Mouse (Mus musculus) C2C12 (cell line): ENCODE data around the gene Olr1.

Source experiments
- CTCF ChIP-seq: IDR thresholded peaks from one replicate; pipeline ENCODE4 v1.5.1; 2011; ENCODE audit not compliant: control insufficient read depth, insufficient read depth, insufficient read length
- MAX ChIP-seq: IDR thresholded peaks from one replicate; pipeline ENCODE4 v1.6.1; 2011; ENCODE audit warnings: mild to moderate bottlenecking, control low read depth
- MYOD1 ChIP-seq: IDR thresholded peaks from one replicate; pipeline ENCODE4 v1.6.1; 2011; ENCODE audit warnings: low read depth; ENCODE audit not compliant: control insufficient read depth, insufficient read length
- USF1 ChIP-seq: IDR thresholded peaks from one replicate; pipeline ENCODE4 v1.6.1; 2011; ENCODE audit warnings: low read depth, mild to moderate bottlenecking, control low read depth, moderate library complexity

DNA sequence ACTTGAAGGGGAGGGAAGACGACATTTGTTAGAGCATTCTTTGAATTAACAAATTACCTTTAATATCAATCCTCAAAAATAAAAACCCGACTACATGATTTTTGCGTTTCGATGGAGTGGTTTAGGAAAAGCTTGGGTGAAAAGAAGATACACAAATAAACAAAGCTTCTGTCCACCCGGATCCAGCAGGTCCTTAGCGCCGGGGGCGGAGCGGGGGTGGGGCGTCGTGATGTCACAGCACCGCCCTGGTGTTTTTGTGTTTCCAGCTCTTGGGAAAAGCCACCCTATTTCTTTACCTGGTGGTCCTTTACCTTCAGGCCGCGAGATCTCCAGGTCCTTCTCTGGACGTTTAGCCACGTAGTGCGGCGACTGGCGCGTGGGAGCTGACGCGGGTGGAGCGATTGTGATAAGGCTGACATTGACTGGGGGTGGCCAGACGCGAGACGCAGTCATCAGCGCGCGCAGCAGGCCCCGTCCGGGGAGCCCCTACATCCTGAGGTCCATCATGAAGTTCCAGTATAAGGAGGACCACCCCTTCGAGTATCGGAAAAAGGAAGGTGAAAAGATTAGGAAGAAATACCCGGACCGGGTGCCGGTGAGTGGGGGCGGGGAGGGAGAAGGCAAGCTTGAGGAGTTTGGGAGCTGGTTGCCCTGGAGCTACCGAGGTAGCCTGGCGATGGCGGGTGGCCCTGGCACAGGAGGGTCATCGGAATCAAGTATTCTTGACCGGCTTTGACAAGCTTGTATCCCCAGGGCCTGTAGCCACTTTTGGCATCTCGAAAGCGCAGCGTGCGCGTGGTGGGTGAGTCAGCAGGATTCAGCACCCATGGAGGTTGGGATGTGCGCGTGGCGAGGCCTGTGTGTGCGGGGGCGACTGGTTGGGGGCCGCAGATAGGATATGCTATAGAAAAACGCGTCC, 26.2 kb upstream of the Olr1 start, which contains the start of gene Gabarapl1:
- TF ChIP-seq CTCF (no peak), USF1 (no peak), MAX (peak; percentile 72), MYOD1 (no peak)
